Mouse (Mus musculus): ENCODE measurements around the gene Pigu. TPM values are rescaled to one million over a fixed set of nuclear protein-coding genes. Genes with fewer than 3 reads are reported as not detected.

Gene Pigu
- polyA plus RNA-seq, 1 experiment from 2014 or later: 30.7 TPM

GRCm38 (mm10) chr2:155367635-155368284, 10.5 kb upstream of the Pigu start:
- DNase-seq (ENCODE audit: low spot score): no peak

GRCm38 (mm10) chr2:155357686-155358399, 613 bp upstream of the Pigu start:
- DNase-seq (ENCODE audit: low spot score): peak; percentile 4

GRCm38 (mm10) chr2:155354402-155354801, 2.8 kb downstream of the Pigu start:
- no peak for DNase-seq (ENCODE audit: low spot score)

- no peak for DNase-seq (ENCODE audit: low spot score)
These were observed 10.6 kb downstream of the Pigu start for GRCm38 (mm10) chr2:155346670-155347069.

GRCm38 (mm10) chr2:155340166-155340565, 17.1 kb downstream of the Pigu start:
- no peak for DNase-seq (ENCODE audit: low spot score)

GRCm38 (mm10) chr2:155336254-155336653, 21.0 kb downstream of the Pigu start:
- no peak for DNase-seq (ENCODE audit: low spot score)

GRCm38 (mm10) chr2:155335231-155335630, 22.0 kb downstream of the Pigu start:
- no peak for DNase-seq (ENCODE audit: low spot score)

GRCm38 (mm10) chr2:155333421-155333820, 23.8 kb downstream of the Pigu start:
- no peak for DNase-seq (ENCODE audit: low spot score)

- no peak for DNase-seq (ENCODE audit: low spot score)
These were observed 25.9 kb downstream of the Pigu start for GRCm38 (mm10) chr2:155331351-155331750.

GRCm38 (mm10) chr2:155330811-155331210, 26.4 kb downstream of the Pigu start:
- no peak for DNase-seq (ENCODE audit: low spot score)

GRCm38 (mm10) chr2:155329707-155330106, 27.5 kb downstream of the Pigu start:
- no peak for DNase-seq (ENCODE audit: low spot score)

GRCm38 (mm10) chr2:155328906-155329305, 28.3 kb downstream of the Pigu start:
- no peak for DNase-seq (ENCODE audit: low spot score)

- DNase-seq (ENCODE audit: low spot score): no peak
These were observed 29.3 kb downstream of the Pigu start for GRCm38 (mm10) chr2:155327906-155328305.

GRCm38 (mm10) chr2:155326001-155326400, 31.2 kb downstream of the Pigu start:
- no peak for DNase-seq (ENCODE audit: low spot score)

- DNase-seq (ENCODE audit: low spot score): no peak
These were observed 36.6 kb downstream of the Pigu start for GRCm38 (mm10) chr2:155320596-155320995.

- DNase-seq (ENCODE audit: low spot score): peak; percentile 38
These were observed 38.6 kb downstream of the Pigu start for GRCm38 (mm10) chr2:155318618-155319017.

- no peak for DNase-seq (ENCODE audit: low spot score)
These were observed 43.6 kb downstream of the Pigu start for GRCm38 (mm10) chr2:155313671-155314070.

GRCm38 (mm10) chr2:155308936-155309592, 48.2 kb downstream of the Pigu start:
- DNase-seq (ENCODE audit: low spot score): no peak

- DNase-seq (ENCODE audit: low spot score): no peak
These were observed 57.7 kb downstream of the Pigu start for GRCm38 (mm10) chr2:155299563-155299962.

GRCm38 (mm10) chr2:155295453-155295852, 61.8 kb downstream of the Pigu start:
- DNase-seq (ENCODE audit: low spot score): no peak

- DNase-seq (ENCODE audit: low spot score): no peak
These were observed 63.3 kb downstream of the Pigu start for GRCm38 (mm10) chr2:155293946-155294345.

- no peak for DNase-seq (ENCODE audit: low spot score)
These were observed 63.8 kb downstream of the Pigu start for GRCm38 (mm10) chr2:155293382-155293781.
